Mouse (Mus musculus) cerebellum, postnatal 36 days (tissue): ENCODE data around the gene E2f2.
A peak's percentile ranks its signal among the peaks of the same experiment; 100 is the strongest.

Source experiments
- DNase-seq, 2 experiments: peaks; one replicate each; pipeline ENCODE4 v3.0.0; 2021 to 2022; ENCODE audit warnings: mixed read lengths in 2 of 2

E2f2 gene

GRCm38 (mm10) chr4:136145362-136145885 lies 26.8 kb upstream of the E2f2 start:
- no peak for DNase-seq

- no peak for DNase-seq
Observed at GRCm38 (mm10) chr4:136145991-136146711, 26.0 kb upstream of the E2f2 start.

GRCm38 (mm10) chr4:136146712-136147154 lies 25.5 kb upstream of the E2f2 start:
- no peak for DNase-seq

GRCm38 (mm10) chr4:136147436-136148135 lies 24.6 kb upstream of the E2f2 start:
- DNase-seq: peak; percentile 51 to 71

GRCm38 (mm10) chr4:136148342-136149044 lies 23.7 kb upstream of the E2f2 start:
- DNase-seq: peak in 1 of 2 experiments; percentile 21

GRCm38 (mm10) chr4:136149045-136149379 lies 23.2 kb upstream of the E2f2 start:
- DNase-seq: no peak

GRCm38 (mm10) chr4:136149734-136150133 lies 22.5 kb upstream of the E2f2 start:
- no peak for DNase-seq

- no peak for DNase-seq
Observed at GRCm38 (mm10) chr4:136150596-136150995, 21.6 kb upstream of the E2f2 start.

GRCm38 (mm10) chr4:136152821-136153220 lies 19.4 kb upstream of the E2f2 start:
- DNase-seq: no peak

GRCm38 (mm10) chr4:136154462-136154861 lies 17.7 kb upstream of the E2f2 start:
- no peak for DNase-seq

- no peak for DNase-seq
Observed at GRCm38 (mm10) chr4:136158498-136158897, 13.7 kb upstream of the E2f2 start.

GRCm38 (mm10) chr4:136159802-136160397 lies 12.3 kb upstream of the E2f2 start:
- peak; percentile 80 to 86 for DNase-seq

- peak; percentile 83 to 84 for DNase-seq
Observed at GRCm38 (mm10) chr4:136163448-136163847, 8.7 kb upstream of the E2f2 start.

- no peak for DNase-seq
Observed at GRCm38 (mm10) chr4:136164981-136165380, 7.2 kb upstream of the E2f2 start.

- no peak for DNase-seq
Observed at GRCm38 (mm10) chr4:136167701-136168100, 4.5 kb upstream of the E2f2 start.

GRCm38 (mm10) chr4:136170401-136170800 lies 1.8 kb upstream of the E2f2 start:
- no peak for DNase-seq

- no peak for DNase-seq
Observed at GRCm38 (mm10) chr4:136171455-136171854, 739 bp upstream of the E2f2 start.

- DNase-seq: peak in 1 of 2 experiments; percentile 49
Observed at GRCm38 (mm10) chr4:136172542-136173209, 482 bp downstream of the E2f2 start.

GRCm38 (mm10) chr4:136173210-136173715 lies 1.1 kb downstream of the E2f2 start:
- DNase-seq: no peak

- no peak for DNase-seq
Observed at GRCm38 (mm10) chr4:136174216-136175193, 2.3 kb downstream of the E2f2 start.

GRCm38 (mm10) chr4:136176022-136176552 lies 3.9 kb downstream of the E2f2 start:
- DNase-seq: no peak
